ENCODE assay signal across 9 mouse cellular contexts in genomic region chr11:114795231-114795746, GRCm38 (mm10). TPM values are rescaled to one million over a fixed set of nuclear protein-coding genes. Genes with fewer than 3 reads are reported as not detected.
DNase-seq lines count a peak whose midpoint lies in the region; ATAC-seq lines count a peak whose summit lies in the region.
"Had no signal": no experiment of that assay in that cellular context is flagged by ENCODE, and none has a peak within 500 bp of the region (broad histone marks: within the 10 kb centered on the region; RNA-seq: fewer than 3 reads in every experiment).

No protein-coding gene starts in this region.

- no peaks in the 10 kb centered on the region for H3K36me3 ChIP-seq in intestine, embryonic 15.5 days
- 0 out of 2 replicates have a peak, but pooled peaks cover 4% of the 10 kb centered on the region for H3K36me3 ChIP-seq in midbrain, embryonic 11.5 days (ENCODE audit: control insufficient read depth, insufficient read depth, low read length)
- H3K36me3 ChIP-seq in splenic B cell, adult 2 months (ENCODE audit: control insufficient read depth, insufficient read depth, low read length, poor library complexity, severe bottlenecking), result no peaks in the 10 kb centered on the region

- intact Hi-C loops in left cerebral cortex, postnatal 14 days (cut with DNase I), result loop anchor here (5.0 kb wide), 1 partner anchor 117 kb away; no protein-coding TSS in a partner anchor

- no peak overlapping the region for H3K27ac ChIP-seq in intestine, embryonic 15.5 days
- H3K27ac ChIP-seq in midbrain, embryonic 11.5 days (ENCODE audit: low read depth, low read length), result peak overlapping the region; percentile 100

- H3K4me2 ChIP-seq in intestine, embryonic 15.5 days (replicated peaks), result peak overlapping the region; percentile 72
- peak overlapping the region; percentile 84 for H3K4me2 ChIP-seq in midbrain, embryonic 11.5 days

- peak overlapping the region; percentile 32 for H3K4me3 ChIP-seq in intestine, embryonic 15.5 days (replicated peaks)
- H3K4me3 ChIP-seq in midbrain, embryonic 11.5 days (ENCODE audit: low read depth, low read length), result peak overlapping the region; percentile 32

- H3K4me1 ChIP-seq in intestine, embryonic 15.5 days (replicated peaks), result peaks cover 25% of the 10 kb centered on the region
- H3K4me1 ChIP-seq in midbrain, embryonic 11.5 days (ENCODE audit: control insufficient read depth, insufficient read depth, low read length), result peaks cover 59% of the 10 kb centered on the region

- 3% methylated on average over 7 of the region's 7 CpGs for WGBS in intestine, embryonic 15.5 days
- WGBS in midbrain, embryonic 11.5 days, result 1% methylated on average over 7 of the region's 7 CpGs

- H3K9ac ChIP-seq in intestine, embryonic 15.5 days, result no peak overlapping the region
- peak overlapping the region; percentile 82 for H3K9ac ChIP-seq in midbrain, embryonic 11.5 days (ENCODE audit: low read length)

- peaks cover 41% of the 10 kb centered on the region for H3K27me3 ChIP-seq in intestine, embryonic 15.5 days (replicated peaks)
- peaks cover 26% of the 10 kb centered on the region for H3K27me3 ChIP-seq in midbrain, embryonic 11.5 days (ENCODE audit: control insufficient read depth, insufficient read depth, low read length)
- H3K27me3 ChIP-seq in splenic B cell, adult 2 months (ENCODE audit: control insufficient read depth, insufficient read depth, low read length, poor library complexity, severe bottlenecking), result no peaks in the 10 kb centered on the region

- ATAC-seq in intestine, embryonic 15.5 days, result peak; percentile 78
- peak; percentile 85 for ATAC-seq in midbrain, embryonic 11.5 days (ENCODE audit: low FRiP score)

- DNase-seq in adrenal gland, adult 2 months, result peak; percentile 40
- DNase-seq in adrenal gland, postnatal 4 days (ENCODE audit: low spot score in 2 of 2), result no peak
- peak; percentile 95 to 98 for DNase-seq in cerebellum, postnatal 14 days
- DNase-seq in frontal cortex, postnatal 25 days (ENCODE audit: low spot score in 2 of 2), result peak; percentile 82 to 86
- peak; percentile 94 to 98 for DNase-seq in left cerebral cortex, postnatal 14 days (ENCODE audit: low spot score in 2 of 2)
- DNase-seq in midbrain, embryonic 11.5 days (ENCODE audit: low spot score, missing footprints), result peak; percentile 99
- DNase-seq in splenic B cell, adult 2 months (ENCODE audit: low read depth, low spot score), result peak; percentile 38

- H3K9me3 ChIP-seq in intestine, embryonic 15.5 days, result no peaks in the 10 kb centered on the region
- H3K9me3 ChIP-seq in midbrain, embryonic 11.5 days (ENCODE audit: control insufficient read depth, low read length), result no peaks in the 10 kb centered on the region

RNA-seq across cellular contexts. Expression of gene Btbd17, which starts 0.5 kb away (rescaled TPM):
- not detected for total RNA-seq in adrenal gland, adult 2 months (2021)
- 0.24 and 0.32 TPM in 2 replicates for polyA plus RNA-seq in adrenal gland, adult 2 months (2012; rRNA removed)
- under 1 TPM; 0.50 to 0.59 TPM for total RNA-seq in adrenal gland, postnatal 4 days (2021)
- polyA plus RNA-seq in intestine, embryonic 15.5 days (2015; fragmentation: Nextera tagmentation; extraction: Ambion mirVana), result 1.4 and 1.5 TPM in 2 replicates
- total RNA-seq in left cerebral cortex, postnatal 14 days (2021), result 10 to 100 TPM; 38.4 to 38.6 TPM
- polyA plus RNA-seq in midbrain, embryonic 11.5 days (2014; fragmentation: Nextera tagmentation; extraction: Ambion mirVana), result 65.3 and 70.2 TPM in 2 replicates
- total RNA-seq: neutrophil, adult 5-6 weeks had no signal

RNA-seq across cellular contexts. Expression of gene Gpr142, which starts 3.4 kb away (rescaled TPM):
- not detected for total RNA-seq in adrenal gland, adult 2 months (2021)
- not detected in 2 replicates for polyA plus RNA-seq in adrenal gland, adult 2 months (2012; rRNA removed)
- total RNA-seq in adrenal gland, postnatal 4 days (2021), result under 1 TPM in 1 of 2 experiments, not detected in 1; 0.36 TPM
- 0.21 and 0.51 TPM in 2 replicates for polyA plus RNA-seq in intestine, embryonic 15.5 days (2015; fragmentation: Nextera tagmentation; extraction: Ambion mirVana)
- not detected for total RNA-seq in left cerebral cortex, postnatal 14 days (2021)
- polyA plus RNA-seq in midbrain, embryonic 11.5 days (2014; fragmentation: Nextera tagmentation; extraction: Ambion mirVana), result 0.12 TPM in 1 of 2 replicates, not detected in the other
- total RNA-seq: neutrophil, adult 5-6 weeks had no signal

RNA-seq across cellular contexts. Expression of gene Kif19a, which starts 30.1 kb away (rescaled TPM):
- under 1 TPM; 0.48 to 0.66 TPM for total RNA-seq in adrenal gland, adult 2 months (2021)
- 0.48 and 1.3 TPM in 2 replicates for polyA plus RNA-seq in adrenal gland, adult 2 months (2012; rRNA removed)
- total RNA-seq in adrenal gland, postnatal 4 days (2021), result 1 to 10 TPM in 1 of 2 experiments, under 1 TPM in 1; 0.99 to 1.6 TPM
- 0.33 and 0.45 TPM in 2 replicates for polyA plus RNA-seq in intestine, embryonic 15.5 days (2015; fragmentation: Nextera tagmentation; extraction: Ambion mirVana)
- 10 to 100 TPM in 1 of 2 experiments, 1 to 10 TPM in 1; 8.8 to 11.2 TPM for total RNA-seq in left cerebral cortex, postnatal 14 days (2021)
- 0.61 and 0.94 TPM in 2 replicates for polyA plus RNA-seq in midbrain, embryonic 11.5 days (2014; fragmentation: Nextera tagmentation; extraction: Ambion mirVana)

RNA-seq across cellular contexts. Expression of gene Gprc5c, which starts 55.7 kb away (rescaled TPM):
- 1 to 10 TPM; 4.0 to 7.1 TPM for total RNA-seq in adrenal gland, adult 2 months (2021)
- polyA plus RNA-seq in adrenal gland, adult 2 months (2012; rRNA removed), result 5.2 and 7.6 TPM in 2 replicates
- total RNA-seq in adrenal gland, postnatal 4 days (2021), result 10 to 100 TPM; 17.6 to 41.1 TPM
- 15.5 and 16.0 TPM in 2 replicates for polyA plus RNA-seq in intestine, embryonic 15.5 days (2015; fragmentation: Nextera tagmentation; extraction: Ambion mirVana)
- total RNA-seq in left cerebral cortex, postnatal 14 days (2021), result 1 to 10 TPM; 4.0 to 4.6 TPM
- 8.9 and 10.7 TPM in 2 replicates for polyA plus RNA-seq in midbrain, embryonic 11.5 days (2014; fragmentation: Nextera tagmentation; extraction: Ambion mirVana)

Comparison
In these comparisons a context has a peak if more than half of its experiments do, and no peak if none do; other contexts are left out.
1. DNase-seq: peak in adrenal gland, adult 2 months (single experiment), cerebellum, postnatal 14 days (2 of 2), frontal cortex, postnatal 25 days (2 of 2), left cerebral cortex, postnatal 14 days (2 of 2), midbrain, embryonic 11.5 days (single experiment) and splenic B cell, adult 2 months (single experiment); none in adrenal gland, postnatal 4 days (0 of 2).
2. RNA of gene Btbd17, which starts 0.5 kb away (total RNA-seq): 38.4 to 38.6 TPM in left cerebral cortex, postnatal 14 days; 0.50 to 0.59 TPM in adrenal gland, postnatal 4 days and not detected in adrenal gland, adult 2 months; every median in the first group is over 10 times any median in the second.